Mouse (Mus musculus) embryonic facial prominence, embryonic 10.5 days (tissue): ENCODE measurements at regions not wholly inside any gene's neighbourhood (a gene's known extent, or its start where the extent isn't known, plus 50 kb on each side); places are given as distances from the start of the nearest gene placed in this dataset.

Source experiments
- DNase-seq: peaks from one replicate; pipeline ENCODE4 v3.0.0-alpha.2; 2017; ENCODE audit warnings: low spot score
- H3K27ac ChIP-seq: fragments of 300-500 bp; sonication (generic); replicated peaks from 2 replicates; pipeline ENCODE4 v1.5.1; 2016; ENCODE audit warnings: mild to moderate bottlenecking
- H3K27me3 ChIP-seq: fragments of 300-500 bp; sonication (generic); replicated peaks from 2 replicates; pipeline ENCODE4 v1.6.1; 2016; ENCODE audit warnings: low read depth, mild to moderate bottlenecking; ENCODE audit not compliant: poor library complexity, severe bottlenecking
- H3K36me3 ChIP-seq: fragments of 300-500 bp; sonication (generic); replicated peaks from 2 replicates; pipeline ENCODE4 v1.6.1; 2016; ENCODE audit warnings: mild to moderate bottlenecking, moderate library complexity
- H3K4me1 ChIP-seq: fragments of 300-500 bp; sonication (generic); 2 replicates; pipeline ENCODE4 v1.6.1; 2016
- H3K4me3 ChIP-seq: fragments of 300-500 bp; sonication (generic); 2 replicates; pipeline ENCODE4 v1.5.1; 2016; ENCODE audit warnings: mild to moderate bottlenecking, moderate library complexity
- H3K9me3 ChIP-seq: fragments of 300-500 bp; sonication (generic); 2 replicates; pipeline ENCODE4 v1.6.1; 2016; ENCODE audit warnings: mild to moderate bottlenecking
- WGBS: fragments of 180-500 bp; shearing (Covaris S2); methylation state at CpG from one replicate; pipeline ENCODE4 v1.1.7; 2016; 5-methylcytosine and 5-hydroxymethylcytosine counted together

DNA sequence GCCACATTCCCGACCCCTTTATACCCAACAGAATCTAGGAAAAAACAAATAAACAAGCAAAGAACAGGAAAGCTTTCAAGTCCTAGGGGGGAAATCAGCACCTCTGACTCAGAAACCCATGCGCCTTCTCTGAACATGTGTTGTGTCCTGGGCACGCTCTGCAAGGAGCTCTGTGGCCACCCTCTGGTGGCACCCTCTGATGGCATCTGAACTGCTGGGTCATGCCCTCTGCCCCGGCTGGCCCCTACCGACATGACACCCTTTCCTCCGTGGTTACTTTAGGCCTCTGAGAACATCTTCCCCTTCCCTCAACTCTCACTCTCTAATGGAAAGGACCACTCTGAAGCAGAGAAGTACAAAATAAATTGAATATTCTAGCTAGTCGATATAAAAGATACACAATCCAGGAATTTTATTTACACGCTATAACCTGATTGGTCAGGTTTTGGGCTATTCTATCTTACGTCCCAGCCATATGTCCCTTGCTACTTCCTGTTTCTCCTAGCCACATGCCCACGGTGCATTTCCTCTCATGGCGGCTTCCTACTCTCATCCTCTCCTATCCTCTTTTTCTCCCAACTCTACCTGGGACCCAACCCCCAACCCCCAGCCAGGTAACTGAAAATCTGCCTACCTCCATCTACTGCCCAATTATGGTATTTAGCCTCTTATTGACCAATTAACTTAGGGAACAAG lies 248.5 kb downstream of the Setd4 start:
- Histone ChIP-seq H3K4me1 (peaks cover 6% of the 10 kb centered on the region; the same call in 1 of the 2 replicates), H3K9me3 (no peaks in the 10 kb centered on the region), H3K27ac (no peak overlapping the region), H3K36me3 (no peaks in the 10 kb centered on the region), H3K4me3 (no peak overlapping the region), H3K27me3 (no peaks in the 10 kb centered on the region)
- no peak for DNase-seq
- 82% methylated on average over 11 of the region's 11 CpGs for WGBS

DNA sequence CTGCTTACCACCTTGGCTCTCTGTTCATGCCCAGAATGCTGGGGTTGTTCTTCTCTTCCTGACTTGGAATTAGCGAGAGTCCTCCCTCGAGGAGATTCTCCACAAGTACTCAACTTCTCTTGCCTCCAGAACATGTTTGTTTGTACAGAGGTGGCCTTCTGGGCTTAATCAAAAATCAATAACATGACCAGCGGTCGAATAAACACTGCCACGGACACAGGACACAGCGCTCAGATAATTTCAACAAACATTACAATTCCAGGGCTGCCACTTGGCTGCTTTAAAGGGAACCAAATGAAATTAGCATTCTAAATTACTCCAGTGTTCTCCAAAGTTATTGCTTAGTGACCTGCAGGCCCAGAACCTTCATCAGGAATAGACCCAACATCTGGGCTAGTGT lies 249.9 kb downstream of the Setd4 start:
- no peak for DNase-seq
- no peaks in the 10 kb centered on the region for H3K27me3 ChIP-seq
- 65% methylated on average over 6 of the region's 6 CpGs for WGBS

DNA sequence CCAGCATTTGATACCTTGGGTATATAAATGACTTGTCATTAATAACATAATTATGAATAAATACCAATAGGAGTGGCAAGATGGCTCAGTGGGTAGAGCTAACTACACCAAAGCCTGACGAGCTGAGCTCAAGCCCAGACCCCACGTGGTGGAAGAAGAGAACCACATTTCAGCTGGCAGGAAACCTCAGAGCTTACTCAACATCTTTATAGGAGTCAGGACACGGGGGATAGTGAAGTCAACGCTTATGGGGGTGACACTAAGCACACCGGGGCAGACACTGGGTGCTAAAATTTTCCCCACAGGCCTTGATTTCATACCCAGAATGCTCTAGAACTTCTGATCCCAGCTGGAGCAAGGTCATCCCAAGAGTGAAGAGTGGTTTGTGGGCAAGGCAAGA lies 259.3 kb downstream of the Setd4 start:
- Histone ChIP-seq H3K27me3 (no peaks in the 10 kb centered on the region), H3K9me3 (no peaks in the 10 kb centered on the region), H3K4me1 (peaks cover 13% of the 10 kb centered on the region), H3K36me3 (no peaks in the 10 kb centered on the region), H3K27ac (no peak overlapping the region), H3K4me3 (no peak overlapping the region)
- WGBS: 86% methylated on average over 5 of the region's 5 CpGs
- no peak for DNase-seq

More for the DNA sequence above, 249.9 kb downstream of the Setd4 start:
- Histone ChIP-seq H3K36me3 (no peaks in the 10 kb centered on the region), H3K27ac (no peak overlapping the region), H3K4me1 (peaks cover 6% of the 10 kb centered on the region; the same call in 1 of the 2 replicates), H3K4me3 (no peak overlapping the region), H3K9me3 (no peaks in the 10 kb centered on the region)

DNA sequence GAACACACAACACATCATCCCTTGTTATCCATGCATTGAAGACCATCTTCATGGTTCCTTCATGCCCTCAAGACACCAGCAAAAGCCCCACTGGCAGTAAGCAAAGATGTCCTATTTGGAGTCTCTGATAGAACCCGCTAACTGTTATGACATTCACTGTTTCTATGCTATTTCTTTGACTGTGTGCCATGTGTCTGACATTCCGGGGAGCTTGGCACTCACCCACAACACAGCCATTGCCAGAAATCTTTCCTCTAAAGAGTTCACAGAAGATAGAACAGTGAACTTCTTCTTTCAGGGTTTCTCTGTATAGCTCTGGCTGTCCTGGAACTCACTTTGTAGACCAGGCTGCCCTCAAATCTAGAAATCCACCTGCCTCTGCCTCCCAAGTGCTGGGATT lies 261.2 kb downstream of the Setd4 start:
- 94% methylated on average over 2 of the region's 2 CpGs for WGBS
- Histone ChIP-seq H3K27me3 (no peaks in the 10 kb centered on the region), H3K9me3 (no peaks in the 10 kb centered on the region), H3K27ac (no peak overlapping the region), H3K36me3 (no peaks in the 10 kb centered on the region), H3K4me3 (no peak overlapping the region), H3K4me1 (peaks cover 18% of the 10 kb centered on the region)
- DNase-seq: no peak

DNA sequence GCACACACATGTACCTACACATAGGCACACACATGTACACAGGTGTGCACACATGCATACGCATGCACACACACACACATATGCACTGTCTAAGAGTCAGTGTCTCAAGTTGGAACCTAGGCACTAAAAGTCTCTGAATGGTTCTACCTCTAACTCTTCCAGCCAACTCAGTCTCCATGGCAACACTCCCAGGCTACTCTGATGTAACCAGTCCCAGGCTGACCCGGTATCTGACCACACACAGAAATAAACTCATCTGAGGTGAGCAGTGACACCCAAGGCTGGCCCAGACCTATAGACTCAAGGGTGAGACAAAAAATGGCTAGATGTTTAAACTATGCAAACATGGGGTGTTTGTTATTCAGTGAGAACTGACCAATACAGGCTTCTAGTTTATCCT lies 262.1 kb downstream of the Setd4 start:
- DNase-seq: no peak
- Histone ChIP-seq H3K4me1 (peaks cover 18% of the 10 kb centered on the region), H3K9me3 (no peaks in the 10 kb centered on the region), H3K36me3 (no peaks in the 10 kb centered on the region), H3K27ac (no peak overlapping the region), H3K27me3 (no peaks in the 10 kb centered on the region), H3K4me3 (no peak overlapping the region)
- WGBS: 89% methylated on average over 2 of the region's 2 CpGs

DNA sequence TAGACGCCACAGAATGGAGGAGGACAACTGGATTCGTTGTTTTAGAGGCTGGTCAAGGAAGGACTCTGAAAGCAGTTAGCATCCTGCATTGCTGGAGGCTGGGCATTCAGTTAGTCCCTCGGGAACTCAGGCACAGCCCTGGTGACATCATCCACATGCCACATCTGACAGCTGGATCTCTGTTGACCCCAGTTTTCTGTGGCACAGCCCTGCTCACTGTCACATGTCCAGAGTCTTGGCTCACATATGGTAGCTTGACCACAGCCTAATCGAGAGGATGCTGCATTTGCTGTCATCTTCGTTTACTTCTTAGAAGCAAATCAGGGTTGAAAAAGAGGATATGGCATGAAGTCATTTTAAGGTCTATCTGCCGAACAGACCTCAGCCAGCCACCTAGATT lies 265.1 kb downstream of the Setd4 start:
- Histone ChIP-seq H3K36me3 (no peaks in the 10 kb centered on the region), H3K4me3 (no peak overlapping the region), H3K4me1 (peaks cover 22% of the 10 kb centered on the region), H3K9me3 (no peaks in the 10 kb centered on the region), H3K27me3 (no peaks in the 10 kb centered on the region), H3K27ac (no peak overlapping the region)
- 79% methylated on average over 6 of the region's 6 CpGs for WGBS
- no peak for DNase-seq

DNA sequence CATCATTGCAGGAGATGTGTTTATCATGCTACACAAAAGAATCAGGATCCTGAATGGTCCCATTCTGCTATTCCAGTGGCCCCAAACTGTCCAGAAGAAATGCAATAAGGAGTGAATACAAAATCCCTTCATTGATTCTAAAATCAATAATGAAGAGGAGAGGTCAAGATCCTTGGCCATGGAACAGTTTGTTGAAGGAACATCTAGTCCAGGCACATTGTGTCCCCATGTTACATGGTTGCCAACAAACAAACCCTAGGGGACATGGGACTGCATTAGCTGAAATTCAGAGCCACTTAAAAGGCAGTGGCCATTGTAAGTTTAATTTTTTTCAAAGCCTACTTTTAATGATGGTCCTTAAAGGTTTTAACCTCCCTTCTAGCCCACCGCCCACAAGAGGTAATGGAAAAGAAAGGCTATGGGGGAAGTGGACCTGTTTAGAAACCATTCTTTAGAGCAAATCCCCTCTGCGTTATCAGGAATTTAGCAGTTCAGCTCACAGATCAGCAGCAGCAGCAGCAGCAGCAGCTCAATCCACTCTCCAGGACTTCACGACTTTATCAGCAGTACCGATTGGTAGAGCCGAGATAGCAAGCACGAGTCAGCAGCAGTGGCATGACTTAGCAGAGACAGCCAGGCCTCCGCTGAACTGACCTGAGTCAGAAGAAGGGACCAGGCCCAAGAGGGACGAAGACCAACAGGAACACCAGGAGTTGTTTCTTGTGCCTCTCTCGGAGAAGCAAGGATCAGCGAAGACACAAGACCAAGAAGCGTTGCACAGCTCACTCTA lies 268.3 kb downstream of the Setd4 start:
- Histone ChIP-seq H3K4me1 (peaks cover 13% of the 10 kb centered on the region), H3K27me3 (0 out of 2 replicates have a peak, but pooled peaks cover 8% of the 10 kb centered on the region), H3K36me3 (no peaks in the 10 kb centered on the region), H3K27ac (no peak overlapping the region), H3K4me3 (no peak overlapping the region), H3K9me3 (no peaks in the 10 kb centered on the region)
- whole genome bisulfite sequencing: 87% methylated on average over 11 of the region's 11 CpGs
- no peak for DNase-seq

DNA sequence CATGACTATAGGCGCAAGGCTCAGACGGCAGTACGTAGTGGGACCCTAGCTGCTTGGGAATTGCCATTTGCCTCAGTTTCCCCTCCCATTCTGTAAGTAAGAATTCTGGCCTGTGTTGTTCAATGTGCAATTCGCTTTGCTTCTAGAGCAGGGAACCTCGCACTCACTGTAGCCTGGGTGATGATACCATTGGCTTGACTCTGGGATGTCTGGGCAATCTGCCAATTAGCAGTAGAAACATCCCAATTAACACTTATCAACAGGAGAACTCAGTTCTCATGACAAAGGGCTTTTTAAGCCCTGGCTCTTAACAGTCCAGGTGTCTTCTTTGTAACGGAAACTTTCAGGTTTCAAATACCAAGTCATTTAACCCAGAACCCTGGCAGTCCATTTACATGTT lies 270.2 kb downstream of the Setd4 start:
- DNase-seq: no peak
- no peaks in the 10 kb centered on the region for H3K9me3 ChIP-seq
- 81% methylated on average over 6 of the region's 6 CpGs for WGBS

DNA sequence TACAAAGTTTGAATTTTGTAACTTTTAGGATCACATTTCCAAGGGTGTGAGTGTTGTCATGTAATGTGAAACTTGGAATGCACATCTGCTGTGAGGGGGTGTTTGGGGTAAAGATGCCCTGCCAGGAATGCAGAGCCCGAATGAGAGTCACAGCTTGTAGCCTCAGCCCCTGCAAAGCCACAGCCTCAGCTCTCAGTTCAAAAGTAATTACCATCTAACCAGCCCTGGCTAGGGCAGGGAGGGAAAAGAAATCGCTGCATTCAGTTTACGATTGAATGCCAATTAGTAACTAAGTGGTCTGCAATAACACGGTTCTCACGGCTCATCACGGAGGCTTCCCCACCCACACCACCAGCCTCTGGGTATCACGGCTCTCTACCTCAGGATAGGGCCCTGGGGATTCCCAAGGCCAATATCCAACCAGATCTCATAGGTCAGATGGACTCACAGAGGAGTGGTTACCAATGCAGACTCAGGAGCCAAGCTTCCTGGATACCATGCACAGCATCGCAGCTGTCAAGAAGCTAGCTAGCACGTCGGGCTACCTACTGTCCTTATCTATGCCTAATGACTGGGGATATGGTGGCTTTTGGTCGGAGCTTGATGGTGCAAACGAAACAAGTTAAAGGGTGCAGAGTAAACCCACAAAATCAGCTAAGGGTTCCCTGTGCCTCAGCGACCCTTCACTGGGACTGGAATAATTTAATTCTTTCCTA lies 275.0 kb downstream of the Setd4 start:
- H3K27ac ChIP-seq: no peak overlapping the region
- no peaks in the 10 kb centered on the region for H3K36me3 ChIP-seq
- WGBS: 28% methylated on average over 13 of the region's 13 CpGs
- peaks cover 8% of the 10 kb centered on the region; the same call in 1 of the 2 replicates for H3K9me3 ChIP-seq
- H3K4me1 ChIP-seq: peaks cover 21% of the 10 kb centered on the region
- H3K27me3 ChIP-seq: 0 out of 2 replicates have a peak, but pooled peaks cover 8% of the 10 kb centered on the region
- H3K4me3 ChIP-seq: no peak overlapping the region
- peak; percentile 39 for DNase-seq

More for the DNA sequence above, 270.2 kb downstream of the Setd4 start:
- Histone ChIP-seq H3K4me1 (peaks cover 24% of the 10 kb centered on the region), H3K36me3 (no peaks in the 10 kb centered on the region), H3K27ac (no peak overlapping the region), H3K27me3 (0 out of 2 replicates have a peak, but pooled peaks cover 8% of the 10 kb centered on the region), H3K4me3 (no peak overlapping the region)

DNA sequence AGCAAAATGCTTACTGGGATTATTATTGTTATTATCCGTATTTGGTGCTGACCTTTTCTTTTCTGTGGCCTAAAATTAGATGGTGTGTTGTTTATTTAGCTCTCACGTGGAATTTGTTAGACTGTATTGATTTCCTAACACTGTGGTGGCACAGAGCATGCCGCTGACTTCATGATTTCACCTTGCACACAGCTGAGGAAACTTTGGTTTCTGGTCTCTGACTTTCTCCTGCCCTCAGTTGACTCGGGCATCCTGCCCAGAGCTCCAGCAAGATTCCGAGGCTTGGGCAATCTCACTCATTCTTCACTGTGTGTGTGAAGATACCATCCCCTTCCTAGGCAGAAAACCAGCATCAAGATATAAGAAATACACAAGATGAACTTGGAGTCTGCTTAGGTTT lies 279.0 kb downstream of the Setd4 start:
- no peak overlapping the region for H3K27ac ChIP-seq
- no peaks in the 10 kb centered on the region for H3K36me3 ChIP-seq
- H3K4me1 ChIP-seq: peaks cover 14% of the 10 kb centered on the region
- 88% methylated on average over 5 of the region's 5 CpGs for WGBS
- no peak for DNase-seq
- H3K4me3 ChIP-seq: no peak overlapping the region
- no peaks in the 10 kb centered on the region for H3K27me3 ChIP-seq
- peaks cover 8% of the 10 kb centered on the region; the same call in 1 of the 2 replicates for H3K9me3 ChIP-seq

DNA sequence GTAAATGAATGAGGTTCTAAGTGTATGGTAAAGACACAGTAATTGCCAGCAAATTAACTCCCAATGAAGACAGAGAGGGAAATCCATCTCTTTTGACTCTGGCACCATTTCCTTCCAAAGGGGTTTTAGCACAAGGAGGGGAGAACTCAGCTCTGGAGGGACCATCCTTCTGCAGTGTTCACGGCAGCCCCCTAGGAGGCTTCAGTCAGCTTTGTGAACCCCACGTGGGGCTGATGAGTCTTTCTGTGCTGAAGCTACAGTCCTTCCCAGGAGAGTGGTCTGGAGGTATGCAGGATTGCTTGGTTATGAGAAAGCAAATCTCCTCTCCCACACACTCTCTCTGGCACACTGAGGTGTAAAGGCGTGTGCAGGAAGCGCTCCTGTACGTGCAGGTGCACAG lies 280.7 kb downstream of the Setd4 start:
- H3K27ac ChIP-seq: no peak overlapping the region
- WGBS: 72% methylated on average over 5 of the region's 5 CpGs
- no peaks in the 10 kb centered on the region; the same call in 1 of the 2 replicates for H3K4me1 ChIP-seq

DNA sequence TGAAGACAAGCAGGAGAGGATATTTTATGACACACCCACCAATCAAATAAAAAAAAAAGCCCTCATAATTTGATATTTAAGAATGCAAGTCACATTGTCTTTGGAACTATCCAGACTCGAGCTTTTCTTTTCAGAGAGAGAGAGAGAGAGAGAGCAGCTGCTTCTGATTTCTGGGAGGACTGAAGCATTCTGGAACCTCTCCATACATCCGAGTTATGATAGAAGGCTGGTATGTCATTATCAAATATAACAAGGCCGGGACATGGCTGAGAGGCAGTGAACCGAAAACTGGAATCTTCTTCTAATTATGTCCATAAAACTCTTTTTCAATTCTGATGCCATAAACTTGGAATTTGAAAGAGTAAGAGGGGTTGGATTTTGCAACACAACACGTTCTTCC lies 284.3 kb downstream of the Setd4 start:
- Histone ChIP-seq H3K9me3 (peaks cover 5% of the 10 kb centered on the region; the same call in 1 of the 2 replicates), H3K27me3 (no peaks in the 10 kb centered on the region), H3K4me1 (no peaks in the 10 kb centered on the region), H3K4me3 (no peak overlapping the region), H3K27ac (no peak overlapping the region), H3K36me3 (no peaks in the 10 kb centered on the region)
- DNase-seq: no peak
- 87% methylated on average over 5 of the region's 5 CpGs for WGBS

More for the DNA sequence above, 280.7 kb downstream of the Setd4 start:
- Histone ChIP-seq H3K36me3 (no peaks in the 10 kb centered on the region), H3K27me3 (no peaks in the 10 kb centered on the region), H3K9me3 (peaks cover 8% of the 10 kb centered on the region; the same call in 1 of the 2 replicates), H3K4me3 (no peak overlapping the region)
- no peak for DNase-seq
